Mouse (Mus musculus) testis, adult 2 months (tissue): ENCODE data around the gene Samd4b.

ENCODE experiments used
- CTCF ChIP-seq: fragments of 200-500 bp; IDR thresholded peaks from 2 replicates; pipeline ENCODE4 v1.5.1; 2012; ENCODE audit warnings: low read depth, mild to moderate bottlenecking, inconsistent platforms, low read length, moderate library complexity; ENCODE audit not compliant: control insufficient read depth, insufficient read depth, insufficient replicate concordance
- POLR2A ChIP-seq: fragments of 200-500 bp; IDR thresholded peaks from 2 replicates; pipeline ENCODE4 v1.6.1; 2012; ENCODE audit warnings: low read depth, mild to moderate bottlenecking, inconsistent platforms, low read length, moderate library complexity; ENCODE audit not compliant: control insufficient read depth

DNA sequence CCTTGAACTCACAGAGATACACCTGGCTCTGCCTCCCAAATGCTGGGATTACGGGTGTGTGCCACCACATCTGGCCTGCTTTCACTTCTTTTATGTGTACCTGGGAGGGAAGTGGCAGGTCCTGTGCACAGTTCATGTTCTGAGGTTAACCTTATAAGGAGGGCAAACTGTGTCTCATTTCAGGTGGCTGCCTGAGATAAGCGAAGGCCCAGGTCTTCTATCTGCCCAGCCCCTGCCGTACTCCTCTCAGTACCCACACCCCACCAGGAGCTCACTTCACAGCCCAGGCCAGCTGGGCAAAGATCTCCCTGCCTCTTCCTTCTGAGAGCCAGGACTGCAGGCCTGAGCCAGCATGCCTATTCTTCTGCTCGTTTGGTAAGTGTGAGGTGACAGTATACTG, 16.2 kb downstream of the Samd4b start:
- TF ChIP-seq CTCF = no peak
- TF ChIP-seq POLR2A = no peak
